Mouse (Mus musculus) adrenal gland, adult 2 months (tissue): ENCODE results near the gene Syt9. TPM values are rescaled to one million over a fixed set of nuclear protein-coding genes. Genes with fewer than 3 reads are reported as not detected.
A peak's percentile ranks its signal among the peaks of the same experiment; 100 is the strongest.

ENCODE experiments used
- DNase-seq: peaks from one replicate; pipeline ENCODE4 v3.0.0; 2021
- long read RNA-seq: library from polyadenylated mRNA; stranded (forward); transcript quantifications from one replicate; pipeline ENCODE4 v2.0.0, GENCODE M21; 2021
- polyA plus RNA-seq: library from polyadenylated mRNA; depleted of rRNA; stranded (reverse); fragments of >200 nt; gene quantifications from 2 replicates; pipeline ENCODE4 v1.2.3, GENCODE M21; 2012; rRNA removed
- total RNA-seq, 2 experiments: library from RNA; stranded (reverse); gene quantifications; 2 replicates each; pipeline ENCODE4 v1.2.3; 2021

Gene Syt9
- total RNA-seq (1 to 10 TPM; 2.1 to 3.6 TPM), polyA plus RNA-seq (1.9 and 2.7 TPM in 2 replicates)
- long read RNA-seq, partial matches to known transcripts, result 0 of 4 reads
- long read RNA-seq, other reads (novel, unspliced or antisense), result 0 of 4 reads

- peak; percentile 74 for DNase-seq
Measured at GRCm38 (mm10) chr7:107370232-107371125, at the start of gene Syt9. Gene Syt9, plus strand, starts transcription at chr7:107370728.

GRCm38 (mm10) chr7:107339013-107339412, 31.5 kb upstream of the Syt9 start:
- DNase-seq, result no peak

GRCm38 (mm10) chr7:107339560-107340057, 30.9 kb upstream of the Syt9 start:
- no peak for DNase-seq

- no peak for DNase-seq
Measured at GRCm38 (mm10) chr7:107340221-107340620, 30.3 kb upstream of the Syt9 start.

- no peak for DNase-seq
Measured at GRCm38 (mm10) chr7:107341519-107342190, 28.9 kb upstream of the Syt9 start.

GRCm38 (mm10) chr7:107349201-107349600, 21.3 kb upstream of the Syt9 start:
- DNase-seq, result no peak

GRCm38 (mm10) chr7:107362153-107362552, 8.4 kb upstream of the Syt9 start:
- DNase-seq, result no peak

GRCm38 (mm10) chr7:107362634-107363033, 7.9 kb upstream of the Syt9 start:
- DNase-seq, result no peak

GRCm38 (mm10) chr7:107371126-107371920, 795 bp downstream of the Syt9 start:
- no peak for DNase-seq

GRCm38 (mm10) chr7:107380562-107380961, 10.0 kb downstream of the Syt9 start:
- no peak for DNase-seq

GRCm38 (mm10) chr7:107389604-107390003, 19.1 kb downstream of the Syt9 start:
- DNase-seq, result no peak

GRCm38 (mm10) chr7:107392749-107393148, 22.2 kb downstream of the Syt9 start:
- DNase-seq, result no peak

- no peak for DNase-seq
Measured at GRCm38 (mm10) chr7:107400061-107400799, 29.7 kb downstream of the Syt9 start.

- DNase-seq, result no peak
Measured at GRCm38 (mm10) chr7:107403261-107403660, 32.7 kb downstream of the Syt9 start.

- DNase-seq, result no peak
Measured at GRCm38 (mm10) chr7:107414928-107415327, 44.4 kb downstream of the Syt9 start.

- DNase-seq, result no peak
Measured at GRCm38 (mm10) chr7:107417043-107417850, 46.7 kb downstream of the Syt9 start.

- DNase-seq, result no peak
Measured at GRCm38 (mm10) chr7:107437381-107437780, 66.9 kb downstream of the Syt9 start.

GRCm38 (mm10) chr7:107444579-107444978, 74.1 kb downstream of the Syt9 start:
- no peak for DNase-seq

GRCm38 (mm10) chr7:107454660-107455059, 84.1 kb downstream of the Syt9 start:
- DNase-seq, result no peak

- DNase-seq, result no peak
Measured at GRCm38 (mm10) chr7:107455118-107455521, 84.6 kb downstream of the Syt9 start.
